ENCODE assay signal across 8 mouse cellular contexts in the genomic region with DNA sequence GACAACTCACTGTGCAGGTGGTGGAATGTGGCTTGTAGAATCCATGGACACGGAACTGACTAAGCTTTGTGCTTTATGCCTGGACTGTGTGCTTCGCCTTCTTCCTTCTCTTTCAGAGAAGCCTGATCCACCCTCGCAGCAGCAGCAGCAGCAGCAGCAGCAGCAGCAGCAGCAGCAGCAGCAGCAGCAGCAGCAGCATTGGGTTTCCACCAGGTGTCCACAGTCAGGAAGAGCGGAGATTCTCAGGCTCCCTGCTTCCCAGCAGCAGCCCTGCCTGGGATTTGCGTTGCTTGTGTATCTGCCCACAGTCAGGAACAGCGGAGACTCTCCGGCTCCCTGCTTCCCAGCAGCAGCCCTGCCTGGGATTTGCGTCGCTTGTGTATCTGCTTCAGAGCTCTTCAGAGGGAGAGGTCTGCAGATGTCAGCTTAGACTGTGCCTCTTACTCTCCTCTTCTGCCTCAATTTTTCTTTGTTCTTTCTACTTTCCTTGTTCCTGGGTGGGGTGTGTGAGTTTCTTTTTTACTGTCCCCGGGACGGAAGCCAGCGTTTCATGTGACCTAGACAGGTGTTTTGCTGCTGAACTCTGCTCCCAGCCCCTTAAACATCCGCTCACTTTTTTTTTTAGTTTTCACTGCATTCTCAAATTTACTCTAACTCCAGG.
A peak's percentile ranks its signal among the peaks of the same experiment; 100 is the strongest.
DNase-seq lines count a peak whose midpoint lies in the region; ATAC-seq and TF ChIP-seq lines count a peak whose summit lies in the region.

No protein-coding gene starts in this region.

- no peak for TF ChIP-seq CTCF in gastrocnemius, adult 2 months (IDR thresholded peaks at IDR 0.05)

- peak overlapping the region; percentile 28 for H3K9ac ChIP-seq in embryonic facial prominence, embryonic 14.5 days (ENCODE audit: low read depth, low read length)
- H3K9ac ChIP-seq in limb, embryonic 15.5 days, result peak overlapping the region; percentile 26; the same call in 1 of the 2 replicates
- no peak overlapping the region for H3K9ac ChIP-seq in stomach, embryonic 15.5 days

- intact Hi-C loops in gastrocnemius, adult 2 months (cut with DNase I), result no loop called here

- peak; percentile 64 for ATAC-seq in embryonic facial prominence, embryonic 14.5 days (ENCODE audit: low read depth)
- no peak for ATAC-seq in limb, embryonic 15.5 days (ENCODE audit: insufficient number of reproducible peaks, low FRiP score, low TSS enrichment, low read depth)
- ATAC-seq in stomach, embryonic 15.5 days (ENCODE audit: insufficient read depth, low FRiP score, low read depth), result peak; percentile 15; the same call in 1 of the 2 replicates

- peak overlapping the region; percentile 48 for H3K4me2 ChIP-seq in embryonic facial prominence, embryonic 14.5 days (ENCODE audit: low read depth, low read length)
- peak overlapping the region; percentile 43 for H3K4me2 ChIP-seq in limb, embryonic 15.5 days
- peak overlapping the region; percentile 53 for H3K4me2 ChIP-seq in stomach, embryonic 15.5 days

- peak overlapping the region; percentile 17; the same call in 1 of the 2 replicates for H3K4me3 ChIP-seq in gastrocnemius, adult 2 months
- H3K4me3 ChIP-seq in embryonic facial prominence, embryonic 14.5 days (ENCODE audit: low read depth, low read length), result peak overlapping the region; percentile 18
- peak overlapping the region; percentile 11 for H3K4me3 ChIP-seq in limb, embryonic 15.5 days
- peak overlapping the region; percentile 25 for H3K4me3 ChIP-seq in stomach, embryonic 15.5 days (replicated peaks)

- H3K4me1 ChIP-seq in embryonic facial prominence, embryonic 14.5 days (ENCODE audit: control insufficient read depth, insufficient read depth, low read length), result peaks cover 14% of the 10 kb centered on the region; the same call in 1 of the 2 replicates
- peaks cover 20% of the 10 kb centered on the region for H3K4me1 ChIP-seq in limb, embryonic 15.5 days
- H3K4me1 ChIP-seq in stomach, embryonic 15.5 days, result no peaks in the 10 kb centered on the region

- no peaks in the 10 kb centered on the region for H3K9me3 ChIP-seq in embryonic facial prominence, embryonic 14.5 days (ENCODE audit: control insufficient read depth, low read length)
- H3K9me3 ChIP-seq in limb, embryonic 15.5 days, result no peaks in the 10 kb centered on the region
- H3K9me3 ChIP-seq in stomach, embryonic 15.5 days, result no peaks in the 10 kb centered on the region

- peaks cover 8% of the 10 kb centered on the region for H3K27me3 ChIP-seq in embryonic facial prominence, embryonic 14.5 days (replicated peaks; ENCODE audit: control insufficient read depth, insufficient read depth, low read length)
- H3K27me3 ChIP-seq in limb, embryonic 15.5 days, result peaks cover 10% of the 10 kb centered on the region; the same call in 1 of the 2 replicates
- no peaks in the 10 kb centered on the region for H3K27me3 ChIP-seq in stomach, embryonic 15.5 days (replicated peaks)

- WGBS in embryonic facial prominence, embryonic 14.5 days, result 12% methylated on average over 13 of the region's 13 CpGs
- 9% methylated on average over 13 of the region's 13 CpGs for WGBS in limb, embryonic 15.5 days
- WGBS in stomach, embryonic 15.5 days, result 11% methylated on average over 13 of the region's 13 CpGs

- DNase-seq in gastrocnemius, adult 2 months, result no peak
- no peak for DNase-seq in gastrocnemius, adult 8-10 months (ENCODE audit: low spot score in 2 of 2)
- peak; percentile 51 for DNase-seq in 3T3-L1 (ENCODE audit: low read depth, low spot score)
- peak; percentile 64 for DNase-seq in embryonic facial prominence, embryonic 14.5 days (ENCODE audit: low spot score)
- DNase-seq in cerebellum, postnatal 25 days, result no peak
- DNase-seq in urinary bladder, postnatal 14 days (ENCODE audit: low spot score), result no peak

- no peaks in the 10 kb centered on the region for H3K36me3 ChIP-seq in embryonic facial prominence, embryonic 14.5 days (ENCODE audit: control insufficient read depth, insufficient read depth, low read length)
- no peaks in the 10 kb centered on the region for H3K36me3 ChIP-seq in limb, embryonic 15.5 days
- no peaks in the 10 kb centered on the region for H3K36me3 ChIP-seq in stomach, embryonic 15.5 days

- no peak overlapping the region for H3K27ac ChIP-seq in gastrocnemius, adult 2 months
- H3K27ac ChIP-seq in embryonic facial prominence, embryonic 14.5 days (replicated peaks; ENCODE audit: low read depth, low read length), result no peak overlapping the region
- no peak overlapping the region for H3K27ac ChIP-seq in limb, embryonic 15.5 days
- H3K27ac ChIP-seq in stomach, embryonic 15.5 days, result no peak overlapping the region

Comparison
In these comparisons a context has a peak if more than half of its experiments do, and no peak if none do; other contexts are left out.
1. DNase-seq: peak in 3T3-L1 (single experiment) and embryonic facial prominence, embryonic 14.5 days (single experiment); none in gastrocnemius, adult 2 months (single experiment), gastrocnemius, adult 8-10 months (0 of 2), cerebellum, postnatal 25 days (0 of 2) and urinary bladder, postnatal 14 days (single experiment).
2. Peak in every context shown above with its lines, with median percentiles within 50 percentile points of each other: H3K4me3 ChIP-seq and H3K4me2 ChIP-seq.